Mouse (Mus musculus): Measurements from ENCODE around the gene Myl3. TPM values are rescaled to one million over a fixed set of nuclear protein-coding genes. Genes with fewer than 3 reads are reported as not detected.

Myl3 gene
- polyA plus RNA-seq, 1 experiment from 2014 or later: 4,569 TPM

DNA sequence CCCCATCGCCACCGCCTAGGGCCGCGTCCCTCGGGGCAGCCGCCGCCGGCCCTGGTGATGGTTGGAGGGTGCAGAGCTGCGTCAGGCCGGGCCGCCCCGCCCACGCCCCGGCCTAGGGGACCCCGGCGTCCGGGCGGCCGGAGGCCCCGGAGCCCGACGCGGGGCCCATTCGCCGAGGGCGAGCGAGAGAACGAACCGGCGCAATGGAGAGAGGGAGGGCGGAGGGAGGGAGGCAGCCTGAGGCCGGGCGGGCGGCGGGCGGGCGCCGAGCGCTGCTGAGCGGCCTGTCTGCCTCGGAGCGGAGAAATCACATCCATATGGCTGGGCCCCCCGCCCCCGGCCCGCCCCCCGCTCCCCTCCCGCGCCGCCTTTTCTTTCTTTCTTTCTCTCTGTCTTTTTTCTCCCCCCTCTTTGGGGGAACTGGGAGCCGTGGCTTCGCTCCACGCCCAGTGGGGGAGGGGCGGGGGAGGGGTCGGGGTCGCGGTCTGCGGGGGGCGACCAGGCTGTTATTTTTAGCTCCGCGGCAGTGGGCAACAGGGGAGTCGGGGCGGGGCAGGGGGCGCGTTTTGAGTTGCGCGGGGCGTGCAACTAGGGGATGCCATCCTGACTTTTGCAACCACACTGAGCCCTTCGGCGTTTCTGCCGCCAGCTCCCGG is 762 bp downstream of the Myl3 start:
- H3K36me3 ChIP-seq (ENCODE audit: control insufficient read depth, insufficient read depth, low read length): peaks cover 18% of the 10 kb centered on the region
- WGBS: under 1% methylated on average over 42 of the region's 71 CpGs
- ATAC-seq (ENCODE audit: insufficient number of reproducible peaks, insufficient read depth, low FRiP score, low read depth): peak; percentile 72
- peaks cover 17% of the 10 kb centered on the region in 2 experiments for H3K4me1 ChIP-seq (ENCODE audit: control insufficient read depth in 2 of 2, insufficient read depth in 2 of 2, low read length in 2 of 2)
- peaks cover 10% of the 10 kb centered on the region; the same call in 1 of the 2 replicates for H3K27me3 ChIP-seq (ENCODE audit: control insufficient read depth, insufficient read depth, low read length)
- H3K9ac ChIP-seq (ENCODE audit: low read length): peak overlapping the region; percentile 89
- peak overlapping the region; percentile 88 for H3K4me2 ChIP-seq (ENCODE audit: low read length)
- no peaks in the 10 kb centered on the region for H3K9me3 ChIP-seq (ENCODE audit: control insufficient read depth, low read length)
- peak overlapping the region; percentile 82 to 86 for H3K27ac ChIP-seq (replicated peaks in 1 of 2; ENCODE audit: control insufficient read depth in 1 of 2, insufficient read depth in 1 of 2, low read depth in 2 of 2, low read length in 2 of 2)
- peak overlapping the region; percentile 63 to 97 for H3K4me3 ChIP-seq (ENCODE audit: control insufficient read depth in 1 of 2, insufficient read depth in 1 of 2, low read depth in 1 of 2, low read length in 2 of 2)

DNA sequence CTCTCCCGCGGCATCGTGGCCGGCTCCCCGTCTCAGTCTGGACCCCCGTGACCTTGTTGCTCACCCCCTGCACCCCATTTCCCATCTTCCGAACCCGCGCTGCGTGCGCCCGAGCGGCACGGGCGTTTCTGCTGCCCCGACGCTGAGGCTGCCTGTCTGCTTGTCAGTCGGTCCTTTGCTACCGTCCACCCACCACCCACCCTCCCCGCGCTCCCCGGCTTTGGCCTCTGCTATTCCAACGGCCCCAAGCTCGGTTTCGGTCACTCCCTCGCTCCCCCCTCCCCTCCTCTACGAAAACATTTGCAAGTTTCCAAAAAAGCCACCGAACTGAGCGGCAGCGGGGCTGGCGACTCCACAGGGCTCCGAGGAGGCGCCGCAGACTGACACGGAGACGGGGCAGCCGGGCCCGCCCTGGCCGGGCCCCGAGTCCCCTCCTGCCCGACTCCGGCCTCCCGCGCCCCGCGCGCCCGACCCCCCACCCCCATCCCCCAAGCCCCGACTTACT is 1.3 kb downstream of the Myl3 start:
- H3K4me2 ChIP-seq (ENCODE audit: low read length): peak overlapping the region; percentile 88
- peaks cover 18% of the 10 kb centered on the region for H3K36me3 ChIP-seq (ENCODE audit: control insufficient read depth, insufficient read depth, low read length)
- H3K9ac ChIP-seq (ENCODE audit: low read length): peak overlapping the region; percentile 89
- H3K4me3 ChIP-seq (ENCODE audit: control insufficient read depth in 1 of 2, insufficient read depth in 1 of 2, low read depth in 1 of 2, low read length in 2 of 2): peak overlapping the region; percentile 63 to 97
- no peaks in the 10 kb centered on the region for H3K9me3 ChIP-seq (ENCODE audit: control insufficient read depth, low read length)
- no peak for ATAC-seq (ENCODE audit: insufficient number of reproducible peaks, insufficient read depth, low FRiP score, low read depth)
- H3K4me1 ChIP-seq (ENCODE audit: control insufficient read depth in 2 of 2, insufficient read depth in 2 of 2, low read length in 2 of 2): peaks cover 17 to 18% of the 10 kb centered on the region in 2 experiments
- H3K27ac ChIP-seq (replicated peaks in 1 of 2; ENCODE audit: control insufficient read depth in 1 of 2, insufficient read depth in 1 of 2, low read depth in 2 of 2, low read length in 2 of 2): peak overlapping the region; percentile 82 to 86
- WGBS: under 1% methylated on average over 48 of the region's 49 CpGs
- H3K27me3 ChIP-seq (ENCODE audit: control insufficient read depth, insufficient read depth, low read length): peaks cover 10% of the 10 kb centered on the region; the same call in 1 of the 2 replicates

GRCm38 (mm10) chr9:110743456-110744323 is 2.0 kb downstream of the Myl3 start:
- H3K9ac ChIP-seq (ENCODE audit: low read length): peak overlapping the region; percentile 89
- H3K4me2 ChIP-seq (ENCODE audit: low read length): peak overlapping the region; percentile 88
- WGBS: 4% methylated on average over 54 of the region's 63 CpGs
- H3K27ac ChIP-seq (replicated peaks in 1 of 2; ENCODE audit: control insufficient read depth in 1 of 2, insufficient read depth in 1 of 2, low read depth in 2 of 2, low read length in 2 of 2): peak overlapping the region in 1 of 2 experiments; percentile 86; a peak in 2 of 4 replicates
- peak; percentile 37; the same call in 1 of the 2 replicates for ATAC-seq (ENCODE audit: insufficient number of reproducible peaks, insufficient read depth, low FRiP score, low read depth)
- H3K4me1 ChIP-seq (ENCODE audit: control insufficient read depth in 2 of 2, insufficient read depth in 2 of 2, low read length in 2 of 2): peaks cover 17 to 23% of the 10 kb centered on the region in 2 experiments
- H3K27me3 ChIP-seq (ENCODE audit: control insufficient read depth, insufficient read depth, low read length): peaks cover 10% of the 10 kb centered on the region; the same call in 1 of the 2 replicates
- peaks cover 13% of the 10 kb centered on the region for H3K36me3 ChIP-seq (ENCODE audit: control insufficient read depth, insufficient read depth, low read length)
- H3K9me3 ChIP-seq (ENCODE audit: control insufficient read depth, low read length): no peaks in the 10 kb centered on the region
- H3K4me3 ChIP-seq (ENCODE audit: control insufficient read depth in 1 of 2, insufficient read depth in 1 of 2, low read depth in 1 of 2, low read length in 2 of 2): peak overlapping the region; percentile 63 to 97

DNA sequence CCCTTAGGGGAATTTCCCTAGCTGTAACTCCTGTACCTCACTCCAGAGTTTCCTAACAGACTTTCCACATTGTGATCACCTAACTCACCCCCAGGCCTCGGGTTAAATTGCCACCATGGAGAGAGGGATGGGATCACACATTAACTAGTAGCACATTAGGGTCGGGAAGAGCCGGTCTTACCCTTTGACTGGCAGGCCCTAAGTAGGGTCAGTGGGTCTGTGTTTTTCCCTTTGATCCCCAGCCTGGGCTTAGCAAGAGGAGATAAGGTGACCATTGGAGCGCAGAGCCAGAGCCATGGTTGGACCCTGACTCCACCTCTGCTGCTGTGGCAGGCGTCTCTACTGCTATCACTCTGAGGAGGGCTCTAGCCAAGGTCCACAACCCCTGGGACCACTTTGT is 4.1 kb downstream of the Myl3 start:
- peaks cover 10% of the 10 kb centered on the region; the same call in 1 of the 2 replicates for H3K27me3 ChIP-seq (ENCODE audit: control insufficient read depth, insufficient read depth, low read length)
- H3K27ac ChIP-seq (replicated peaks in 1 of 2; ENCODE audit: control insufficient read depth in 1 of 2, insufficient read depth in 1 of 2, low read depth in 2 of 2, low read length in 2 of 2): no peak overlapping the region
- no peak overlapping the region for H3K4me2 ChIP-seq (ENCODE audit: low read length)
- no peaks in the 10 kb centered on the region for H3K9me3 ChIP-seq (ENCODE audit: control insufficient read depth, low read length)
- H3K9ac ChIP-seq (ENCODE audit: low read length): no peak overlapping the region
- H3K36me3 ChIP-seq (ENCODE audit: control insufficient read depth, insufficient read depth, low read length): 0 out of 2 replicates have a peak, but pooled peaks cover 3% of the 10 kb centered on the region
- H3K4me1 ChIP-seq (ENCODE audit: control insufficient read depth in 2 of 2, insufficient read depth in 2 of 2, low read length in 2 of 2): peaks cover 23 to 34% of the 10 kb centered on the region in 2 experiments
- H3K4me3 ChIP-seq (ENCODE audit: control insufficient read depth in 1 of 2, insufficient read depth in 1 of 2, low read depth in 1 of 2, low read length in 2 of 2): no peak overlapping the region
- 22% methylated on average over 5 of the region's 5 CpGs for WGBS
- ATAC-seq (ENCODE audit: insufficient number of reproducible peaks, insufficient read depth, low FRiP score, low read depth): no peak

GRCm38 (mm10) chr9:110746238-110746637 is 4.6 kb downstream of the Myl3 start:
- H3K4me2 ChIP-seq (ENCODE audit: low read length): no peak overlapping the region
- H3K9me3 ChIP-seq (ENCODE audit: control insufficient read depth, low read length): no peaks in the 10 kb centered on the region
- H3K27ac ChIP-seq (replicated peaks in 1 of 2; ENCODE audit: control insufficient read depth in 1 of 2, insufficient read depth in 1 of 2, low read depth in 2 of 2, low read length in 2 of 2): no peak overlapping the region
- no peak overlapping the region for H3K4me3 ChIP-seq (ENCODE audit: control insufficient read depth in 1 of 2, insufficient read depth in 1 of 2, low read depth in 1 of 2, low read length in 2 of 2)
- WGBS: 42% methylated on average over 5 of the region's 5 CpGs
- H3K27me3 ChIP-seq (ENCODE audit: control insufficient read depth, insufficient read depth, low read length): peaks cover 10% of the 10 kb centered on the region; the same call in 1 of the 2 replicates
- H3K36me3 ChIP-seq (ENCODE audit: control insufficient read depth, insufficient read depth, low read length): no peaks in the 10 kb centered on the region
- H3K9ac ChIP-seq (ENCODE audit: low read length): no peak overlapping the region
- ATAC-seq (ENCODE audit: insufficient number of reproducible peaks, insufficient read depth, low FRiP score, low read depth): no peak
- peaks cover 26 to 38% of the 10 kb centered on the region in 2 experiments for H3K4me1 ChIP-seq (ENCODE audit: control insufficient read depth in 2 of 2, insufficient read depth in 2 of 2, low read length in 2 of 2)

DNA sequence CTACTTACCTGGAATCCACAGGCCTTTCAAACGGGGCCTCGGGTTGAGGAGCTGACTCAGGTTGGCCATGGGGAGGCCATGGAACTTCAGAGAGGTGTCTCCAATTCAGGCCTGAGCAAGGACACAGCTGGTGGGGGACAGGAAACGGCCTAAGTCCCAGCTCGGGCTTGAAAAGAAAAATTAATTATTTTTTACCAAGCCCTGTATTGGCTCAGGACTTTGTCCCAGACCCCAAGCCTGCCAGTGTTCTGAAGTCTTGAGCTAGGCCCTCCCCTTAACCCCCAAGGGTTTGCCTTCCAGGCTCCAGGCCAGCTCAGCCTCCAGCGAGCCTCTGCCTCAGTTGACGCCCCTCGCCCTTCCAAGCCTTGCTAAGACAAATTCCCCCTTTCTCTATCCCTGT is 5.3 kb downstream of the Myl3 start, which contains the start of gene Pth1r:
Gene Pth1r (minus strand): TSS at position 185 of the 400 bp plus-strand sequence.
- Histone ChIP-seq H3K27ac (replicated peaks in 1 of 2; ENCODE audit: control insufficient read depth in 1 of 2, insufficient read depth in 1 of 2, low read depth in 2 of 2, low read length in 2 of 2) (no peak within 1 kb of the TSS), H3K9ac (ENCODE audit: low read length) (no peak within 1 kb of the TSS), H3K27me3 (ENCODE audit: control insufficient read depth, insufficient read depth, low read length) (peaks cover 10% of the 10 kb centered on the region; the same call in 1 of the 2 replicates), H3K4me1 (ENCODE audit: control insufficient read depth in 2 of 2, insufficient read depth in 2 of 2, low read length in 2 of 2) (peaks cover 33 to 40% of the 10 kb centered on the region in 2 experiments), H3K36me3 (ENCODE audit: control insufficient read depth, insufficient read depth, low read length) (no peaks in the 10 kb centered on the region), H3K4me3 (ENCODE audit: control insufficient read depth in 1 of 2, insufficient read depth in 1 of 2, low read depth in 1 of 2, low read length in 2 of 2) (no peak within 1 kb of the TSS), H3K9me3 (ENCODE audit: control insufficient read depth, low read length) (no peaks in the 10 kb centered on the region), H3K4me2 (ENCODE audit: low read length) (no peak within 1 kb of the TSS)
- 73% methylated on average over 7 of the region's 7 CpGs for WGBS
- no peak for ATAC-seq (ENCODE audit: insufficient number of reproducible peaks, insufficient read depth, low FRiP score, low read depth)

DNA sequence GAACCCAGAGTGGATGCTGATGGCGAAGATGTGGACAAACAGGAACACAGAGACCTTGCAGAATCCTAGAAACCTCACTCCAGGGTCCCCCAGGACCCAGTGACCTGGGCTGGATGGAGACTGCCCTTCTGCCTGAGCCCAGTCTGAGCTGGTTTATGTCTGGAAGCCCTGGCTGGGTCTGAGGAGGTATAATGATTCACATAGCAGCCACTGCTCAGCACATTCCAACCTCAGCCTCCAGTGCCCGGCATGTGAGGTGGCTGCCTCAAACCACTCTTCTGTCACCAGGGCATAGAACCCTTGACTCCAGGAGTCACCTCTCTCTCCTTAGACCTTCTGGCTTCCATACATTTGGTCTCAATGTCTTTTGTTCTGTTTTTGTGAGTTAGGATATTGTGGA is 6.8 kb downstream of the Myl3 start:
- no peak overlapping the region for H3K9ac ChIP-seq (ENCODE audit: low read length)
- H3K9me3 ChIP-seq (ENCODE audit: control insufficient read depth, low read length): no peaks in the 10 kb centered on the region
- H3K4me1 ChIP-seq (ENCODE audit: control insufficient read depth in 2 of 2, insufficient read depth in 2 of 2, low read length in 2 of 2): peaks cover 37 to 46% of the 10 kb centered on the region in 2 experiments
- H3K36me3 ChIP-seq (ENCODE audit: control insufficient read depth, insufficient read depth, low read length): no peaks in the 10 kb centered on the region
- H3K27me3 ChIP-seq (ENCODE audit: control insufficient read depth, insufficient read depth, low read length): peaks cover 10% of the 10 kb centered on the region; the same call in 1 of the 2 replicates
- 47% methylated on average over 2 of the region's 2 CpGs for WGBS
- no peak for ATAC-seq (ENCODE audit: insufficient number of reproducible peaks, insufficient read depth, low FRiP score, low read depth)
- H3K4me3 ChIP-seq (ENCODE audit: control insufficient read depth in 1 of 2, insufficient read depth in 1 of 2, low read depth in 1 of 2, low read length in 2 of 2): no peak overlapping the region
- H3K4me2 ChIP-seq (ENCODE audit: low read length): no peak overlapping the region
- 0 out of 4 replicates have a peak overlapping the region, but pooled peaks of 1 of the 2 experiments have one; percentile 11 for H3K27ac ChIP-seq (replicated peaks in 1 of 2; ENCODE audit: control insufficient read depth in 1 of 2, insufficient read depth in 1 of 2, low read depth in 2 of 2, low read length in 2 of 2)
